Mouse (Mus musculus): ENCODE measurements around the gene Arhgap22.

The Arhgap22 gene

GRCm38 (mm10) chr14:33213823-33214766 lies at the start of gene Arhgap22:
TSS of gene Arhgap22 (plus strand) at chr14:33214026.
- peak; percentile 53 for DNase-seq (ENCODE audit: low spot score)

GRCm38 (mm10) chr14:33168750-33169149 lies 45.1 kb upstream of the Arhgap22 start:
- DNase-seq (ENCODE audit: low spot score), result no peak

- DNase-seq (ENCODE audit: low spot score), result no peak
Measured at GRCm38 (mm10) chr14:33171942-33172341, 41.9 kb upstream of the Arhgap22 start.

GRCm38 (mm10) chr14:33175059-33175821 lies 38.6 kb upstream of the Arhgap22 start:
- no peak for DNase-seq (ENCODE audit: low spot score)

- no peak for DNase-seq (ENCODE audit: low spot score)
Measured at GRCm38 (mm10) chr14:33180102-33180501, 33.7 kb upstream of the Arhgap22 start.

- DNase-seq (ENCODE audit: low spot score), result peak; percentile 54
Measured at GRCm38 (mm10) chr14:33185068-33185800, 28.6 kb upstream of the Arhgap22 start, which contains the start of gene Wdfy4. TSS of gene Wdfy4 (minus strand) at chr14:33185508.

- DNase-seq (ENCODE audit: low spot score), result no peak
Measured at GRCm38 (mm10) chr14:33187201-33187600, 26.6 kb upstream of the Arhgap22 start.

GRCm38 (mm10) chr14:33189230-33189629 lies 24.6 kb upstream of the Arhgap22 start:
- no peak for DNase-seq (ENCODE audit: low spot score)

GRCm38 (mm10) chr14:33189849-33190423 lies 23.9 kb upstream of the Arhgap22 start:
- no peak for DNase-seq (ENCODE audit: low spot score)

GRCm38 (mm10) chr14:33190646-33191045 lies 23.2 kb upstream of the Arhgap22 start:
- no peak for DNase-seq (ENCODE audit: low spot score)

- DNase-seq (ENCODE audit: low spot score), result no peak
Measured at GRCm38 (mm10) chr14:33193762-33194161, 20.1 kb upstream of the Arhgap22 start.

- no peak for DNase-seq (ENCODE audit: low spot score)
Measured at GRCm38 (mm10) chr14:33194241-33194640, 19.6 kb upstream of the Arhgap22 start.

GRCm38 (mm10) chr14:33202161-33202560 lies 11.7 kb upstream of the Arhgap22 start:
- no peak for DNase-seq (ENCODE audit: low spot score)

- no peak for DNase-seq (ENCODE audit: low spot score)
Measured at GRCm38 (mm10) chr14:33202885-33203284, 10.9 kb upstream of the Arhgap22 start.

GRCm38 (mm10) chr14:33203777-33204176 lies 10.0 kb upstream of the Arhgap22 start:
- no peak for DNase-seq (ENCODE audit: low spot score)

- no peak for DNase-seq (ENCODE audit: low spot score)
Measured at GRCm38 (mm10) chr14:33205280-33205965, 8.4 kb upstream of the Arhgap22 start.

- no peak for DNase-seq (ENCODE audit: low spot score)
Measured at GRCm38 (mm10) chr14:33207011-33207410, 6.8 kb upstream of the Arhgap22 start.

GRCm38 (mm10) chr14:33208331-33208730 lies 5.5 kb upstream of the Arhgap22 start:
- DNase-seq (ENCODE audit: low spot score), result no peak

- DNase-seq (ENCODE audit: low spot score), result no peak
Measured at GRCm38 (mm10) chr14:33210806-33211205, 3.0 kb upstream of the Arhgap22 start.

GRCm38 (mm10) chr14:33212271-33212957 lies 1.4 kb upstream of the Arhgap22 start:
- DNase-seq (ENCODE audit: low spot score), result no peak

GRCm38 (mm10) chr14:33212958-33213309 lies 892 bp upstream of the Arhgap22 start:
- no peak for DNase-seq (ENCODE audit: low spot score)

Data from spleen, adult 12 weeks (tissue).